Mouse (Mus musculus) midbrain, embryonic 14.5 days (tissue): ENCODE results near the gene Gm20388. TPM values are rescaled to one million over a fixed set of nuclear protein-coding genes. Genes with fewer than 3 reads are reported as not detected.

ENCODE experiments used
- ATAC-seq: fragments of 200-750 bp; cut with Nextera tagmentation; 2 replicates; pipeline ENCODE4 v1.8.0; 2017; ENCODE audit warnings: moderate number of reproducible peaks, moderate library complexity; ENCODE audit not compliant: low FRiP score, low TSS enrichment
- DNase-seq: peaks from one replicate; pipeline ENCODE4 v3.0.0-alpha.2; 2015
- H3K27ac ChIP-seq: fragments of 300-500 bp; sonication (generic); replicated peaks from 2 replicates; pipeline ENCODE4 v1.5.1; 2014; ENCODE audit warnings: mild to moderate bottlenecking, low read depth, low read length, moderate library complexity
- H3K27me3 ChIP-seq: fragments of 300-500 bp; sonication (generic); 2 replicates; pipeline ENCODE4 v1.6.1; 2014; ENCODE audit warnings: low read length, control low read depth, mixed read lengths; ENCODE audit not compliant: control insufficient read depth, insufficient read depth
- H3K36me3 ChIP-seq: fragments of 300-500 bp; sonication (generic); 2 replicates; pipeline ENCODE4 v1.6.1; 2014; ENCODE audit warnings: low read length, control low read depth; ENCODE audit not compliant: control insufficient read depth, insufficient read depth
- H3K4me1 ChIP-seq: fragments of 300-500 bp; sonication (generic); 2 replicates; pipeline ENCODE4 v1.6.1; 2014; ENCODE audit warnings: mild to moderate bottlenecking, antibody characterized with exemption, low read length, control low read depth; ENCODE audit not compliant: control insufficient read depth, insufficient read depth
- H3K4me2 ChIP-seq: fragments of 300-500 bp; sonication (generic); 2 replicates; pipeline ENCODE4 v1.6.1; 2014; ENCODE audit warnings: mild to moderate bottlenecking, low read length, moderate library complexity
- H3K4me3 ChIP-seq: fragments of 300-500 bp; sonication (generic); replicated peaks from 2 replicates; pipeline ENCODE4 v1.5.1; 2014; ENCODE audit warnings: low read depth, low read length
- H3K9ac ChIP-seq: fragments of 300-500 bp; sonication (generic); replicated peaks from 2 replicates; pipeline ENCODE4 v1.6.1; 2014; ENCODE audit warnings: mild to moderate bottlenecking, low read length, moderate library complexity
- H3K9me3 ChIP-seq: fragments of 300-500 bp; sonication (generic); 2 replicates; pipeline ENCODE4 v1.6.1; 2016; ENCODE audit warnings: low read length, control low read depth, mixed read lengths; ENCODE audit not compliant: control insufficient read depth
- WGBS: fragments of 180-500 bp; shearing (Covaris S2); extraction: QIAGEN DNeasy Blood & Tissue Kit; methylation state at CpG from one replicate; pipeline ENCODE4 v1.1.7; 2014; 5-methylcytosine and 5-hydroxymethylcytosine counted together
- polyA plus RNA-seq: library from polyadenylated mRNA; unstranded; fragments of >200 nt; fragmentation: Nextera tagmentation; extraction: Ambion mirVana; gene quantifications from 2 replicates; pipeline ENCODE4 v1.2.1, GENCODE M21; 2014

Gm20388 gene
- polyA plus RNA-seq, 1 experiment from 2014 or later: 4.1 TPM

- peaks cover 37% of the 10 kb centered on the region for H3K27me3 ChIP-seq
- peak within 1 kb of the TSS; percentile 41 for H3K4me3 ChIP-seq
- no peaks in the 10 kb centered on the region for H3K9me3 ChIP-seq
- H3K36me3 ChIP-seq: no peaks in the 10 kb centered on the region
- H3K9ac ChIP-seq: peak within 1 kb of the TSS; percentile 54
- under 1% methylated on average over 51 of the region's 51 CpGs for WGBS
- ATAC-seq (no peak), DNase-seq (peak; percentile 51)
- H3K4me2 ChIP-seq: peak within 1 kb of the TSS; percentile 70
- H3K4me1 ChIP-seq: peaks cover 10% of the 10 kb centered on the region; the same call in 1 of the 2 replicates
- H3K27ac ChIP-seq: no peak within 1 kb of the TSS
These were observed 3206.6 kb downstream of the Gm20388 start, which contains the start of gene Cpne7 for GRCm38 (mm10) chr8:123117127-123117731. Gene Cpne7 (plus strand): TSS chr8:123117374.

DNA sequence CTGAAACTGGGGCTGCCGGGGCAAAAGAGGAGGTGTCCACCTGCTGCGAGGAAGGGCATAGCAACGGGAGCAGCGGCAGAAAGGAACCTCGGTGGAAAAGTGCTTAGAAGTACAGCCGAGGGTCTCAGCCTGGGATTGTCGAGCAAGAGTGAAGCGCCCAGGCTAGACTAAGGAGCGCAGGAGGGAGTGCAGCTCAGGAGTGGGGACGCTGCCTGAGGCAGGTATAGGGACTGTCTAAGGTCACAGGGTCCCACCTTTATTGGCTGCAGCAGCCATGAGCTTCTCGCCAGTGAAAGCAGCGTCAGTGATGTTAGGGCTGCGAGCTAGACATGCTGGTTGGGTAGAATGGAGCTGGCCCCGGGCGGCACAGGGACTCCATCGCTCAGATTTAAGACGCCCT, 3207.1 kb downstream of the Gm20388 start:
- H3K36me3 ChIP-seq: no peaks in the 10 kb centered on the region
- peaks cover 10% of the 10 kb centered on the region; the same call in 1 of the 2 replicates for H3K4me1 ChIP-seq
- H3K9ac ChIP-seq: peak overlapping the region; percentile 54
- H3K27me3 ChIP-seq: peaks cover 37% of the 10 kb centered on the region
- 2% methylated on average over 17 of the region's 17 CpGs for WGBS
- ATAC-seq: no peak
- H3K9me3 ChIP-seq: no peaks in the 10 kb centered on the region
- no peak overlapping the region for H3K27ac ChIP-seq
- peak overlapping the region; percentile 70 for H3K4me2 ChIP-seq
- no peak for DNase-seq
- peak overlapping the region; percentile 41 for H3K4me3 ChIP-seq

- ATAC-seq: no peak
- no peak overlapping the region for H3K4me3 ChIP-seq
- DNase-seq: no peak
- 72% methylated on average over 9 of the region's 9 CpGs for whole genome bisulfite sequencing
- no peaks in the 10 kb centered on the region for H3K36me3 ChIP-seq
- H3K4me2 ChIP-seq: no peak overlapping the region
- H3K9me3 ChIP-seq: no peaks in the 10 kb centered on the region
- no peak overlapping the region for H3K27ac ChIP-seq
- H3K27me3 ChIP-seq: peaks cover 22% of the 10 kb centered on the region
- peaks cover 8% of the 10 kb centered on the region for H3K4me1 ChIP-seq
- H3K9ac ChIP-seq: no peak overlapping the region
These were observed 3211.4 kb downstream of the Gm20388 start for GRCm38 (mm10) chr8:123122059-123122458.

- Histone ChIP-seq H3K27me3 (peaks cover 16% of the 10 kb centered on the region), H3K4me3 (no peak overlapping the region), H3K36me3 (no peaks in the 10 kb centered on the region), H3K27ac (no peak overlapping the region), H3K9ac (no peak overlapping the region), H3K4me2 (no peak overlapping the region), H3K9me3 (no peaks in the 10 kb centered on the region), H3K4me1 (peaks cover 2% of the 10 kb centered on the region)
- DNase-seq (no peak), ATAC-seq (no peak)
- WGBS: 81% methylated on average over 5 of the region's 5 CpGs
These were observed 3212.0 kb downstream of the Gm20388 start for GRCm38 (mm10) chr8:123122670-123123069.

- Histone ChIP-seq H3K27me3 (no peaks in the 10 kb centered on the region), H3K4me2 (no peak overlapping the region), H3K4me3 (no peak overlapping the region), H3K9me3 (no peaks in the 10 kb centered on the region), H3K9ac (no peak overlapping the region), H3K27ac (no peak overlapping the region), H3K4me1 (no peaks in the 10 kb centered on the region; the same call in 1 of the 2 replicates), H3K36me3 (no peaks in the 10 kb centered on the region)
- DNase-seq (no peak), ATAC-seq (no peak)
- WGBS: 5% methylated on average over 19 of the region's 19 CpGs
These were observed 3215.7 kb downstream of the Gm20388 start for GRCm38 (mm10) chr8:123126193-123126816.

DNA sequence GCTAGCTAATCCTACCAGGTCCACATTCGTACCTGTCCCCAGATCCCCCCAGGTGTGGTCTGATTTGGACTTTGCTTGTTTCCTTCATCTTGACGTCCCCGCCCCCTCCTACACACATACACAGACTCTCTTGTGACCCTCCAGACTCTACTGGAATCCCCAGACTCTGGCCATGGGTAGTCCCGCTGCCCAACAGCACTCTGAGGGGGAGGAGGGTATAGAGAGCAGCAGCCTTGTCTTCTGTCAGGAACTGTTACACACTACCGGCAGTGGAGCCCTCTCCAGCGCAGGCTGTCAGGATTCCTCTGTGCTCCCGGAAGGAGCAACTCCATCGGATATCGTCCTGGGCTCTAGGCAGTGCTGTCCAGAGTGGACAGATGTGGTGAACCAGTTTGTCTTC, 3220.4 kb downstream of the Gm20388 start:
- Histone ChIP-seq H3K27me3 (no peaks in the 10 kb centered on the region), H3K4me1 (peaks cover 14% of the 10 kb centered on the region), H3K4me3 (no peak overlapping the region), H3K36me3 (no peaks in the 10 kb centered on the region), H3K9ac (no peak overlapping the region), H3K4me2 (no peak overlapping the region), H3K9me3 (no peaks in the 10 kb centered on the region), H3K27ac (no peak overlapping the region)
- WGBS: 76% methylated on average over 9 of the region's 9 CpGs
- no peak for ATAC-seq
- no peak for DNase-seq

DNA sequence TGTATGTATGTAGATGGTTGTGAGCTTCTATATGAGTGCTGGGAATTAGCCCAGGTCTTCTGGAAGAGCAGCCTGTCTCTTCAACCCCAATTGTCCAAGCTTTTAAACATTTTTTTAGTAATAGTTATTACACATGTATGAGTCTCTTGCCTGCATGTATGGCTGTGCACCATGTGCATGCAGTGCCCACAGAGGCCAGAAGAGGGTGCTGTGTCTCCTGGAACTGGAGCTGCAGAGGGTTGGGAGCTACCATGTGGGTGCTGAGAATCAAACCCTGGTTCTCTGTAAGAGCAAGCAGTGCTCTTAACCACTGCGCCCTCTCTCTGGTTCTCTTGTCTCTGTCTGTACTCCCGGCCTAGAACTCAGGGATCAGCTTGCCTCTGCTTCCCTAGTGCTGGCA, 3222.3 kb downstream of the Gm20388 start:
- Histone ChIP-seq H3K27ac (no peak overlapping the region), H3K4me1 (peaks cover 14% of the 10 kb centered on the region), H3K27me3 (no peaks in the 10 kb centered on the region), H3K36me3 (no peaks in the 10 kb centered on the region), H3K9me3 (no peaks in the 10 kb centered on the region), H3K4me2 (no peak overlapping the region), H3K4me3 (no peak overlapping the region), H3K9ac (no peak overlapping the region)
- DNase-seq (no peak), ATAC-seq (no peak)
- WGBS: 100% methylated on average over 2 of the region's 2 CpGs

DNA sequence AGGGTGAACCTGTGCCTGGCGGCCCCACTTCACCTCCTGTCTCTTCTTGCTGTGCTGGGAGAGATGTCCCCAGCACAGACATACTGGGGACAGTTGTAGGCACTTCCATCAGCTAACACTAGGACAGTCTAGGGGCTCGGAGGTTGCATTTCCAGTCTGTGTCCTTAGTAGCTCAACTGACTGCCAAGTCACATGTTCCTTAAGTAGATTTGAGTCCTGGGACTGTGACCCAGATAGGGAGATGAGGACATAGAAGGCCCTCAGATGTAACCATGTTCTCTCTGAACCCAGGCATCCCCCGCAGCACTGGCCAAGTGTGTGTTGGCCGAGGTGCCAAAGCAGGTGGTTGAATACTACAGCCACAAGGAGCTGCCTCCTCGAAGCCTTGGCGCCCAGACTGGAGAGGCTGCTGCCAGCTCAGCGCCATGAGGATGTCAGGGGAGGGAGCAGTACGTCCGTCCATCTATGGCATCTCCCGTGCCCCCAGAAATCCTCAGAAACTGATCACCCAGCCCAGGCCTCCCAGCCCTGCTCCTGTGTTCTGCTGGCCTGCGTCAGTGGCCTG, 3223.6 kb downstream of the Gm20388 start:
- 88% methylated on average over 11 of the region's 11 CpGs for WGBS
- Histone ChIP-seq H3K9me3 (no peaks in the 10 kb centered on the region), H3K9ac (no peak overlapping the region), H3K27ac (no peak overlapping the region), H3K4me1 (peaks cover 14% of the 10 kb centered on the region), H3K36me3 (no peaks in the 10 kb centered on the region), H3K4me2 (no peak overlapping the region), H3K4me3 (no peak overlapping the region), H3K27me3 (no peaks in the 10 kb centered on the region)
- no peak for DNase-seq
- no peak for ATAC-seq

DNA sequence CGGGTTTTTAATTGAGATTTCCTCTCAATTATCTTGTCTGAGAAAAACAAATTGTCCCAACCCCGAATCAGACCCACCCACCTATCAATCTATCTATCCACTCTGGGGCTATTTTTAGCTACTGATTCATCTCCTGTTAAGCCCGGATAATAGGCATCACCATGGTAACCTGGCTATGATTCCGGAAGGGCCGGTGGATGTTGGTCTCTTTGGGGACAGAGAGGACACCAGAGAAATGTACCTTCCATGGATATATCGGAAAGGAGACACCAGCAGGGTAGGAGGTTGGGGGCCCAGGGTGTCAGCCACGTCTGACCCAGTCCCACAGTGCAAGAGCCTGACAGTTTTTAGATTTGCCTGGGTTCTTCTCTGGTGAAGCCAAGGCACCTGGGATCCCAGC, 3224.8 kb downstream of the Gm20388 start:
- peak overlapping the region; percentile 81 for H3K27ac ChIP-seq
- no peak overlapping the region for H3K9ac ChIP-seq
- no peak for ATAC-seq
- H3K27me3 ChIP-seq: no peaks in the 10 kb centered on the region
- 8% methylated on average over 7 of the region's 7 CpGs for WGBS
- H3K4me3 ChIP-seq: no peak overlapping the region
- no peaks in the 10 kb centered on the region for H3K9me3 ChIP-seq
- no peaks in the 10 kb centered on the region for H3K36me3 ChIP-seq
- peaks cover 14% of the 10 kb centered on the region for H3K4me1 ChIP-seq
- peak overlapping the region; percentile 35 for H3K4me2 ChIP-seq
- peak; percentile 76 for DNase-seq
